Mouse (Mus musculus) G1E (cell line): Measurements from ENCODE around the gene Angptl4.

Experiments
- CTCF ChIP-seq: IDR thresholded peaks from 2 replicates; pipeline ENCODE4 v1.5.1; 2012; ENCODE audit warnings: low read depth, low read length, inconsistent platforms, mixed read lengths
- GATA1 ChIP-seq: IDR thresholded peaks from 2 replicates; pipeline ENCODE4 v1.6.1; 2012; ENCODE audit warnings: borderline replicate concordance, low read length, inconsistent platforms, mixed read lengths
- GATA2 ChIP-seq: IDR thresholded peaks from 2 replicates; pipeline ENCODE4 v1.6.1; 2012; ENCODE audit warnings: low read depth, low read length, inconsistent platforms, borderline replicate concordance
- POLR2AphosphoS5 ChIP-seq: IDR thresholded peaks from 2 replicates; pipeline ENCODE4 v1.6.1; 2012; ENCODE audit warnings: low read depth, low read length, inconsistent platforms; ENCODE audit not compliant: insufficient replicate concordance
- TAL1 ChIP-seq: conservative IDR thresholded peaks from 2 replicates; pipeline ENCODE4 v1.6.1; 2012; ENCODE audit warnings: low read depth, low read length, inconsistent platforms, mixed read lengths

- TF ChIP-seq CTCF: no peak
- no peak for TF ChIP-seq GATA1
- no peak for TF ChIP-seq GATA2
- no peak for TF ChIP-seq TAL1
- no peak for TF ChIP-seq POLR2AphosphoS5
Measured at GRCm38 (mm10) chr17:33829561-33829960, 47.9 kb upstream of the Angptl4 start.
